Mouse (Mus musculus): ENCODE measurements around the gene Zfp282. TPM values are rescaled to one million over a fixed set of nuclear protein-coding genes. Genes with fewer than 3 reads are reported as not detected.
"Not testable (repeated sequence)": the region's sequence is repeated elsewhere in the genome, so short reads cannot be mapped to it uniquely, and the experiment has no call there.

Gene Zfp282
- polyA plus RNA-seq, 1 experiment from 2014 or later, result 6.8 TPM

- Histone ChIP-seq H3K27ac (replicated peaks) (no peak overlapping the region), H3K9me3 (ENCODE audit: control insufficient read depth, low read length) (no peaks in the 10 kb centered on the region), H3K4me3 (ENCODE audit: low read depth, low read length) (no peak overlapping the region), H3K9ac (ENCODE audit: low read length) (no peak overlapping the region), H3K4me1 (replicated peaks; ENCODE audit: control insufficient read depth, insufficient read depth) (no peaks in the 10 kb centered on the region), H3K27me3 (ENCODE audit: control insufficient read depth, insufficient read depth, low read length) (no peaks in the 10 kb centered on the region), H3K4me2 (replicated peaks; ENCODE audit: low read depth) (no peak overlapping the region), H3K36me3 (ENCODE audit: control insufficient read depth, insufficient read depth, low read length) (no peaks in the 10 kb centered on the region; the same call in 1 of the 2 replicates)
- no peak for TF ChIP-seq CTCF (IDR thresholded peaks at IDR 0.05; ENCODE audit: low read depth)
- TF ChIP-seq EP300 (optimal IDR thresholded peaks at IDR 0.05), result no peak
- no peak for ATAC-seq (ENCODE audit: low FRiP score, low TSS enrichment)
- no peak for DNase-seq (ENCODE audit: low spot score)
Observed at GRCm38 (mm10) chr6:47845779-47846178, 31.2 kb upstream of the Zfp282 start.

- TF ChIP-seq EP300 (optimal IDR thresholded peaks at IDR 0.05), result no peak
- no peak for TF ChIP-seq CTCF (IDR thresholded peaks at IDR 0.05; ENCODE audit: low read depth)
- ATAC-seq (ENCODE audit: low FRiP score, low TSS enrichment), result no peak
- no peaks in the 10 kb centered on the region for H3K4me1 ChIP-seq (replicated peaks; ENCODE audit: control insufficient read depth, insufficient read depth)
- DNase-seq (ENCODE audit: low spot score), result no peak
- 93% methylated on average over 6 of the region's 6 CpGs for WGBS
- H3K9me3 ChIP-seq (ENCODE audit: control insufficient read depth, low read length), result no peaks in the 10 kb centered on the region
- no peak overlapping the region for H3K4me2 ChIP-seq (replicated peaks; ENCODE audit: low read depth)
- no peak overlapping the region for H3K4me3 ChIP-seq (ENCODE audit: low read depth, low read length)
- no peak overlapping the region for H3K27ac ChIP-seq (replicated peaks)
- no peak overlapping the region for H3K9ac ChIP-seq (ENCODE audit: low read length)
- no peaks in the 10 kb centered on the region for H3K27me3 ChIP-seq (ENCODE audit: control insufficient read depth, insufficient read depth, low read length)
- H3K36me3 ChIP-seq (ENCODE audit: control insufficient read depth, insufficient read depth, low read length), result no peaks in the 10 kb centered on the region; the same call in 1 of the 2 replicates
Observed at GRCm38 (mm10) chr6:47857241-47857640, 19.8 kb upstream of the Zfp282 start.

GRCm38 (mm10) chr6:47857729-47858128 is 19.3 kb upstream of the Zfp282 start:
- not testable (repeated sequence) for ATAC-seq (ENCODE audit: low FRiP score, low TSS enrichment); H3K36me3 ChIP-seq (ENCODE audit: control insufficient read depth, insufficient read depth, low read length); H3K4me3 ChIP-seq (ENCODE audit: low read depth, low read length); H3K9ac ChIP-seq (ENCODE audit: low read length); H3K9me3 ChIP-seq (ENCODE audit: control insufficient read depth, low read length); H3K4me2 ChIP-seq (replicated peaks; ENCODE audit: low read depth); H3K27me3 ChIP-seq (ENCODE audit: control insufficient read depth, insufficient read depth, low read length); H3K27ac ChIP-seq (replicated peaks); DNase-seq (ENCODE audit: low spot score); H3K4me1 ChIP-seq (replicated peaks; ENCODE audit: control insufficient read depth, insufficient read depth)
- WGBS, result 86% methylated on average over 3 of the region's 3 CpGs

- no peak overlapping the region for H3K9ac ChIP-seq (ENCODE audit: low read length)
- H3K27me3 ChIP-seq (ENCODE audit: control insufficient read depth, insufficient read depth, low read length), result no peaks in the 10 kb centered on the region
- WGBS, result 91% methylated on average over 5 of the region's 5 CpGs
- H3K4me2 ChIP-seq (replicated peaks; ENCODE audit: low read depth), result no peak overlapping the region
- H3K27ac ChIP-seq (replicated peaks), result no peak overlapping the region
- no peak for DNase-seq (ENCODE audit: low spot score)
- H3K36me3 ChIP-seq (ENCODE audit: control insufficient read depth, insufficient read depth, low read length), result 0 out of 2 replicates have a peak, but pooled peaks cover 2% of the 10 kb centered on the region
- H3K4me3 ChIP-seq (ENCODE audit: low read depth, low read length), result no peak overlapping the region
- no peaks in the 10 kb centered on the region for H3K9me3 ChIP-seq (ENCODE audit: control insufficient read depth, low read length)
- no peak for ATAC-seq (ENCODE audit: low FRiP score, low TSS enrichment)
- no peaks in the 10 kb centered on the region for H3K4me1 ChIP-seq (replicated peaks; ENCODE audit: control insufficient read depth, insufficient read depth)
- TF ChIP-seq EP300 (optimal IDR thresholded peaks at IDR 0.05) (no peak), CTCF (IDR thresholded peaks at IDR 0.05; ENCODE audit: low read depth) (no peak)
Observed at GRCm38 (mm10) chr6:47872266-47872665, 4.7 kb upstream of the Zfp282 start.

GRCm38 (mm10) chr6:47877461-47878132 is 593 bp downstream of the Zfp282 start:
- peak overlapping the region; percentile 97 for H3K27ac ChIP-seq (replicated peaks)
- ATAC-seq (ENCODE audit: low FRiP score, low TSS enrichment), result peak; percentile 97
- TF ChIP-seq EP300 (optimal IDR thresholded peaks at IDR 0.05), result no peak
- TF ChIP-seq CTCF (IDR thresholded peaks at IDR 0.05; ENCODE audit: low read depth), result peak; percentile 84

GRCm38 (mm10) chr6:47878133-47878514 is 1.1 kb downstream of the Zfp282 start:
- DNase-seq (ENCODE audit: low spot score), result peak; percentile 23
- peak overlapping the region; percentile 97 for H3K27ac ChIP-seq (replicated peaks)
- TF ChIP-seq EP300 (optimal IDR thresholded peaks at IDR 0.05) (no peak), CTCF (IDR thresholded peaks at IDR 0.05; ENCODE audit: low read depth) (no peak)
- peaks cover 8% of the 10 kb centered on the region for H3K4me1 ChIP-seq (replicated peaks; ENCODE audit: control insufficient read depth, insufficient read depth)
- no peak for ATAC-seq (ENCODE audit: low FRiP score, low TSS enrichment)
- peak overlapping the region; percentile 77 for H3K4me2 ChIP-seq (replicated peaks; ENCODE audit: low read depth)
- peak overlapping the region; percentile 92 for H3K9ac ChIP-seq (ENCODE audit: low read length)
- under 1% methylated on average over 11 of the region's 11 CpGs for WGBS
- peaks cover 4% of the 10 kb centered on the region; the same call in 1 of the 2 replicates for H3K36me3 ChIP-seq (ENCODE audit: control insufficient read depth, insufficient read depth, low read length)
- peak overlapping the region; percentile 82 for H3K4me3 ChIP-seq (ENCODE audit: low read depth, low read length)
- no peaks in the 10 kb centered on the region for H3K27me3 ChIP-seq (ENCODE audit: control insufficient read depth, insufficient read depth, low read length)
- no peaks in the 10 kb centered on the region for H3K9me3 ChIP-seq (ENCODE audit: control insufficient read depth, low read length)

More at GRCm38 (mm10) chr6:47877461-47878132, 593 bp downstream of the Zfp282 start:
- Histone ChIP-seq H3K9ac (ENCODE audit: low read length) (peak overlapping the region; percentile 92), H3K4me3 (ENCODE audit: low read depth, low read length) (peak overlapping the region; percentile 82), H3K27me3 (ENCODE audit: control insufficient read depth, insufficient read depth, low read length) (no peaks in the 10 kb centered on the region), H3K4me1 (replicated peaks; ENCODE audit: control insufficient read depth, insufficient read depth) (peaks cover 8% of the 10 kb centered on the region), H3K4me2 (replicated peaks; ENCODE audit: low read depth) (peak overlapping the region; percentile 77), H3K9me3 (ENCODE audit: control insufficient read depth, low read length) (no peaks in the 10 kb centered on the region), H3K36me3 (ENCODE audit: control insufficient read depth, insufficient read depth, low read length) (peaks cover 4% of the 10 kb centered on the region; the same call in 1 of the 2 replicates)
- under 1% methylated on average over 58 of the region's 71 CpGs for WGBS
- DNase-seq (ENCODE audit: low spot score), result peak; percentile 94

All from stomach, postnatal 0 days (tissue).